In the genomic region with DNA sequence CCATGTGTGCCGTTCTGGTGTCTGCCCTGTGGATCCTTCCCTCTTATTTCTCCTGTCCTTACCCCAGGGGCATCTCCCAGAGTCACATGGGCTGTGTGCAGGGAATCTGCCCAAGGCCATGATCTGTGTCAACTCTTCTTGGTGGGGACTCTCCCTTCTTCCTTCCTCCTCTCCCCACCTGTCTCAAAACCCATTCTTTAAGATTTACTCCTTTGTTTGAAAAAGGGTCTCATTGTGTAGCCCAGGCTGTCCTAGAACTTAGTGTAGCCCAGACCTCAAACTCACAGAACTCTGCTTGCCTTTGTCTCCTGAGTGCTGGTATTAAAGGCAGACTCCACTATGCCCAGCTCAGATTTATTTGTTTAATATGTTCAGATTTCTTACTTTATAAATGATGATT, we compare ENCODE assay signal across 32 mouse cellular contexts. TPM values are rescaled to one million over a fixed set of nuclear protein-coding genes. Genes with fewer than 3 reads are reported as not detected.
DNase-seq lines count a peak whose midpoint lies in the region; ATAC-seq and TF ChIP-seq lines count a peak whose summit lies in the region.
"Had no signal": no experiment of that assay in that cellular context is flagged by ENCODE, and none has a peak within 500 bp of the region (broad histone marks: within the 10 kb centered on the region; RNA-seq: fewer than 3 reads in every experiment).

A gene (minus strand): TSS at position 101 of the 400 bp plus-strand sequence.

- H3K9me3 ChIP-seq in heart, embryonic 11.5 days (replicated peaks; ENCODE audit: control insufficient read depth, low read length), result no peaks in the 10 kb centered on the region
- no peaks in the 10 kb centered on the region for H3K9me3 ChIP-seq in heart, embryonic 14.5 days (ENCODE audit: control insufficient read depth, low read length)
- no peaks in the 10 kb centered on the region for H3K9me3 ChIP-seq in heart, postnatal 0 days (replicated peaks; ENCODE audit: control insufficient read depth, low read length)
- H3K9me3 ChIP-seq: forebrain, embryonic 10.5 days; forebrain, embryonic 13.5 days; hindbrain, embryonic 12.5 days; hindbrain, embryonic 15.5 days had no signal

- H3K27ac ChIP-seq in heart, embryonic 11.5 days (ENCODE audit: low read depth, low read length), result 0 out of 2 replicates have a peak within 1 kb of the TSS, but pooled peaks have one; percentile 82
- peak within 1 kb of the TSS; percentile 86 to 88 for H3K27ac ChIP-seq in heart, embryonic 14.5 days (replicated peaks in 1 of 2; ENCODE audit: control insufficient read depth in 1 of 2, insufficient read depth in 1 of 2, low read depth in 2 of 2, low read length in 2 of 2)
- no peak within 1 kb of the TSS for H3K27ac ChIP-seq in heart, adult 2 months
- H3K27ac ChIP-seq in heart, postnatal 0 days (ENCODE audit: low read depth), result peak within 1 kb of the TSS; percentile 96
- H3K27ac ChIP-seq: forebrain, embryonic 10.5 days; forebrain, embryonic 13.5 days; hindbrain, embryonic 12.5 days; hindbrain, embryonic 15.5 days had no signal

- no peak within 1 kb of the TSS for H3K4me2 ChIP-seq in heart, embryonic 11.5 days
- H3K4me2 ChIP-seq in heart, embryonic 14.5 days (ENCODE audit: low read length), result no peak within 1 kb of the TSS
- no peak within 1 kb of the TSS for H3K4me2 ChIP-seq in heart, postnatal 0 days (ENCODE audit: low read depth, low read length)
- H3K4me2 ChIP-seq: forebrain, embryonic 13.5 days; hindbrain, embryonic 12.5 days; hindbrain, embryonic 15.5 days had no signal

- H3K27me3 ChIP-seq in heart, embryonic 11.5 days (ENCODE audit: control insufficient read depth, insufficient read depth, low read length), result no peaks in the 10 kb centered on the region
- H3K27me3 ChIP-seq in heart, embryonic 14.5 days (ENCODE audit: control insufficient read depth, insufficient read depth, low read length), result no peaks in the 10 kb centered on the region
- no peaks in the 10 kb centered on the region for H3K27me3 ChIP-seq in heart, adult 2 months (ENCODE audit: control insufficient read depth, insufficient read depth, low read length)
- no peaks in the 10 kb centered on the region for H3K27me3 ChIP-seq in heart, postnatal 0 days (ENCODE audit: control insufficient read depth, insufficient read depth, low read length)
- H3K27me3 ChIP-seq: forebrain, embryonic 13.5 days; hindbrain, embryonic 12.5 days; hindbrain, embryonic 15.5 days had no signal

- TF ChIP-seq CTCF in heart, adult 2 months (IDR thresholded peaks at IDR 0.05), result no peak
- TF ChIP-seq CTCF in heart, postnatal 0 days (IDR thresholded peaks at IDR 0.05; ENCODE audit: low read depth), result no peak

- 40% methylated on average over 1 of the region's 1 CpGs for WGBS in heart, embryonic 11.5 days (ENCODE audit: insufficient replicate concordance)
- WGBS in heart, embryonic 14.5 days, result 65% methylated on average over 1 of the region's 1 CpGs
- 50% methylated on average over 1 of the region's 1 CpGs for WGBS in heart, adult 2 months
- WGBS in heart, postnatal 0 days, result 60% methylated on average over 1 of the region's 1 CpGs

- peaks cover 11% of the 10 kb centered on the region for H3K4me1 ChIP-seq in heart, embryonic 11.5 days (ENCODE audit: control insufficient read depth, insufficient read depth, low read length)
- peaks cover 27 to 29% of the 10 kb centered on the region in 2 experiments for H3K4me1 ChIP-seq in heart, embryonic 14.5 days (ENCODE audit: control insufficient read depth in 2 of 2, insufficient read depth in 2 of 2, low read length in 2 of 2)
- peaks cover 3% of the 10 kb centered on the region for H3K4me1 ChIP-seq in heart, adult 2 months (ENCODE audit: control insufficient read depth, insufficient read depth, low read length)
- H3K4me1 ChIP-seq in heart, postnatal 0 days (ENCODE audit: control insufficient read depth, insufficient read depth), result peaks cover 27% of the 10 kb centered on the region
- H3K4me1 ChIP-seq: forebrain, embryonic 10.5 days; forebrain, embryonic 13.5 days; hindbrain, embryonic 12.5 days; hindbrain, embryonic 15.5 days had no signal

- H3K36me3 ChIP-seq in heart, embryonic 11.5 days (ENCODE audit: control insufficient read depth, insufficient read depth, low read length), result no peaks in the 10 kb centered on the region
- H3K36me3 ChIP-seq in heart, embryonic 14.5 days (ENCODE audit: control insufficient read depth, insufficient read depth, low read length), result no peaks in the 10 kb centered on the region
- H3K36me3 ChIP-seq in heart, adult 2 months (ENCODE audit: control insufficient read depth, insufficient read depth, low read length), result no peaks in the 10 kb centered on the region
- H3K36me3 ChIP-seq in heart, postnatal 0 days (replicated peaks; ENCODE audit: control insufficient read depth, insufficient read depth, low read length), result no peaks in the 10 kb centered on the region
- H3K36me3 ChIP-seq: forebrain, embryonic 10.5 days; hindbrain, embryonic 12.5 days; hindbrain, embryonic 15.5 days had no signal

- TF ChIP-seq EP300 in heart, adult 2 months (IDR thresholded peaks at IDR 0.05; ENCODE audit: insufficient read depth, low read depth, low read length), result no peak
- no peak for TF ChIP-seq EP300 in heart, postnatal 0 days (IDR thresholded peaks at IDR 0.05; ENCODE audit: low read depth)

- ATAC-seq in heart, embryonic 11.5 days (replicated peaks; ENCODE audit: insufficient number of reproducible peaks, low FRiP score, low TSS enrichment), result no peak
- ATAC-seq in heart, embryonic 14.5 days (ENCODE audit: insufficient number of reproducible peaks, insufficient read depth, low FRiP score, low read depth), result no peak
- no peak for ATAC-seq in heart, postnatal 0 days (ENCODE audit: insufficient read depth, low read depth)
- ATAC-seq: CD4-positive, CD25-positive, alpha-beta regulatory T cell, adult 4 months; forebrain, embryonic 13.5 days; forebrain, embryonic 16.5 days; intestine, postnatal 0 days had no signal

- H3K4me3 ChIP-seq in heart, embryonic 11.5 days (ENCODE audit: low read depth, low read length), result no peak within 1 kb of the TSS
- H3K4me3 ChIP-seq in heart, embryonic 14.5 days (ENCODE audit: control insufficient read depth in 1 of 2, insufficient read depth in 1 of 2, low read depth in 1 of 2, low read length in 2 of 2), result no peak within 1 kb of the TSS
- H3K4me3 ChIP-seq in heart, adult 2 months, result no peak within 1 kb of the TSS
- no peak within 1 kb of the TSS for H3K4me3 ChIP-seq in heart, postnatal 0 days (ENCODE audit: low read depth, low read length)
- H3K4me3 ChIP-seq: forebrain, embryonic 10.5 days; forebrain, embryonic 13.5 days; hindbrain, embryonic 12.5 days; hindbrain, embryonic 15.5 days had no signal

- no peaks in the 10 kb centered on the region for H3K79me2 ChIP-seq in heart, adult 2 months (replicated peaks; ENCODE audit: control insufficient read depth, insufficient read depth, low read length)

- intact Hi-C loops in heart, adult 2 months (cut with DNase I), result no loop called here
- intact Hi-C loops in heart, postnatal 14 days (cut with DNase I), result no loop called here

- no peak for TF ChIP-seq POLR2A in heart, adult 2 months (IDR thresholded peaks at IDR 0.05; ENCODE audit: insufficient read depth, low read depth, low read length)

- no peak for DNase-seq in heart, adult 9 months (ENCODE audit: low spot score in 2 of 2)
- DNase-seq in heart, adult 2 months, result no peak
- no peak for DNase-seq in heart, postnatal 0 days (ENCODE audit: low spot score)
- no peak for DNase-seq in heart, postnatal 14 days
- DNase-seq: adrenal gland, adult 2 months; adrenal gland, postnatal 14 days; cerebellum, adult 11 months; cerebellum, adult 2 months; cerebellum, adult 9-11 months; cerebellum, postnatal 25 days; gastrocnemius, postnatal 10 days; gastrocnemius, postnatal 36 days; kidney, adult 2 months had no signal

- H3K9ac ChIP-seq in heart, embryonic 11.5 days (ENCODE audit: low read depth, low read length), result no peak within 1 kb of the TSS
- peak within 1 kb of the TSS; percentile 18; the same call in 1 of the 2 replicates for H3K9ac ChIP-seq in heart, embryonic 14.5 days (ENCODE audit: low read length)
- no peak within 1 kb of the TSS for H3K9ac ChIP-seq in heart, adult 2 months (ENCODE audit: low read depth, low read length)
- H3K9ac ChIP-seq in heart, postnatal 0 days (replicated peaks; ENCODE audit: low read depth, low read length), result no peak within 1 kb of the TSS
- H3K9ac ChIP-seq: forebrain, embryonic 13.5 days; hindbrain, embryonic 12.5 days; hindbrain, embryonic 15.5 days had no signal

RNA-seq across cellular contexts. Expression of the gene that starts here (rescaled TPM):
- polyA plus RNA-seq in heart, embryonic 11.5 days (2014; fragmentation: Nextera tagmentation; extraction: Ambion mirVana), result 0.11 and 0.21 TPM in 2 replicates
- 0.47 and 0.66 TPM in 2 replicates for polyA plus RNA-seq in heart, embryonic 14.5 days (2014; fragmentation: Nextera tagmentation; extraction: Ambion mirVana)
- total RNA-seq in heart, adult 2 months (2021), result not detected
- 0.14 TPM in 1 of 2 replicates, not detected in the other for polyA plus RNA-seq in heart, adult 2 months (2012; rRNA removed)
- 0.19 and 1.6 TPM in 2 replicates for total RNA-seq in heart, postnatal 0 days (2014; rRNA removed; ENCODE audit: low replicate concordance)
- 1.5 and 2.5 TPM in 2 replicates for polyA plus RNA-seq in heart, postnatal 0 days (2015; fragmentation: Nextera tagmentation; extraction: Ambion mirVana)
- total RNA-seq in heart, postnatal 14 days (2021), result not detected
- total RNA-seq: adrenal gland, adult 2 months; adrenal gland, postnatal 14 days; adrenal gland, postnatal 4 days; common myeloid progenitor, adult 5-6 weeks; gastrocnemius, adult 18-20 months; gastrocnemius, postnatal 10 days; gastrocnemius, postnatal 36 days; granulocyte monocyte progenitor cell, adult 5-6 weeks; hematopoietic stem cell, adult 5-6 weeks; MEL had no signal
- polyA plus RNA-seq: adrenal gland, adult 2 months; C2C12; cerebellum, adult 2 months; embryonic facial prominence, embryonic 14.5 days; forebrain, embryonic 10.5 days; forebrain, embryonic 13.5 days; forebrain, embryonic 16.5 days; hindbrain, embryonic 12.5 days; hindbrain, embryonic 15.5 days; intestine, embryonic 14.5 days; intestine, postnatal 0 days; kidney, adult 2 months; kidney, embryonic 14.5 days had no signal
